Mouse (Mus musculus) skeletal muscle tissue, postnatal 0 days (tissue): ENCODE results near the gene Ly6g6c. TPM values are rescaled to one million over a fixed set of nuclear protein-coding genes. Genes with fewer than 3 reads are reported as not detected.

Experiments used
- polyA plus RNA-seq: library from polyadenylated mRNA; unstranded; fragments of >200 nt; fragmentation: Nextera tagmentation; extraction: Ambion mirVana; gene quantifications from 2 replicates; pipeline ENCODE4 v1.2.1, GENCODE M21; 2015

Ly6g6c gene
- polyA plus RNA-seq, 1 experiment from 2014 or later: 11.3 TPM

Other genes starting within 250 kb of the Ly6g6c start
- 11.6 and 15.6 TPM in 2 replicates for gene Stk19, start 228.4 kb upstream of the Ly6g6c start, polyA plus RNA-seq
- 21.0 and 22.2 TPM in 2 replicates for gene Dxo, start 228.4 kb upstream of the Ly6g6c start, polyA plus RNA-seq
- 15.7 and 16.8 TPM in 2 replicates for gene Skiv2l, start 215.2 kb upstream of the Ly6g6c start, polyA plus RNA-seq
- gene Nelfe, start 215.0 kb upstream of the Ly6g6c start, polyA plus RNA-seq: 33.1 and 42.1 TPM in 2 replicates
- 4.1 and 6.3 TPM in 2 replicates for gene Cfb, start 202.9 kb upstream of the Ly6g6c start, polyA plus RNA-seq
- 0.87 and 0.99 TPM in 2 replicates for gene Zbtb12, start 185.9 kb upstream of the Ly6g6c start, polyA plus RNA-seq
- gene Gm20547, start 183.3 kb upstream of the Ly6g6c start, polyA plus RNA-seq: not detected in 2 replicates
- gene C2, start 167.1 kb upstream of the Ly6g6c start, polyA plus RNA-seq: 5.1 and 9.4 TPM in 2 replicates
- gene Ehmt2, start 166.9 kb upstream of the Ly6g6c start, polyA plus RNA-seq: 26.7 and 27.6 TPM in 2 replicates
- gene Slc44a4, start 150.9 kb upstream of the Ly6g6c start, polyA plus RNA-seq: not detected in 2 replicates
- gene Neu1, start 134.1 kb upstream of the Ly6g6c start, polyA plus RNA-seq: 12.8 and 14.9 TPM in 2 replicates
- gene Hspa1b, start 106.2 kb upstream of the Ly6g6c start, polyA plus RNA-seq: 0.12 and 0.27 TPM in 2 replicates
- 0.32 TPM in 1 of 2 replicates, not detected in the other for gene Gm20481, start 95.5 kb upstream of the Ly6g6c start, polyA plus RNA-seq
- 2.5 and 3.8 TPM in 2 replicates for gene Hspa1a, start 93.2 kb upstream of the Ly6g6c start, polyA plus RNA-seq
- gene Hspa1l, start 92.7 kb upstream of the Ly6g6c start, polyA plus RNA-seq: 2.7 and 2.8 TPM in 2 replicates
- 54.1 and 55.4 TPM in 2 replicates for gene Lsm2, start 83.5 kb upstream of the Ly6g6c start, polyA plus RNA-seq
- gene Vars, start 64.4 kb upstream of the Ly6g6c start, polyA plus RNA-seq: 27.6 and 32.6 TPM in 2 replicates
- gene Vwa7, start 48.8 kb upstream of the Ly6g6c start, polyA plus RNA-seq: 0.46 and 0.53 TPM in 2 replicates
- gene Sapcd1, start 37.4 kb upstream of the Ly6g6c start, polyA plus RNA-seq: 10.6 and 11.5 TPM in 2 replicates
- 2.2 and 3.5 TPM in 2 replicates for gene Msh5, start 18.6 kb upstream of the Ly6g6c start, polyA plus RNA-seq
- 115 and 138 TPM in 2 replicates for gene Clic1, start 15.4 kb upstream of the Ly6g6c start, polyA plus RNA-seq
- gene Ddah2, start 6.4 kb upstream of the Ly6g6c start, polyA plus RNA-seq: 144 and 157 TPM in 2 replicates
- 0.08 and 0.30 TPM in 2 replicates for gene Mpig6b, start 796 bp downstream of the Ly6g6c start, polyA plus RNA-seq
- gene Ly6g6e, start 11.5 kb downstream of the Ly6g6c start, polyA plus RNA-seq: 2.1 TPM in 1 of 2 replicates, not detected in the other
- 0.49 and 1.2 TPM in 2 replicates for gene Ly6g6d, start 12.7 kb downstream of the Ly6g6c start, polyA plus RNA-seq
- gene Ly6g6f, start 20.2 kb downstream of the Ly6g6c start, polyA plus RNA-seq: 0.11 and 0.29 TPM in 2 replicates
- 87.8 and 89.8 TPM in 2 replicates for gene Abhd16a, start 23.9 kb downstream of the Ly6g6c start, polyA plus RNA-seq
- gene Ly6g5c, start 42.9 kb downstream of the Ly6g6c start, polyA plus RNA-seq: 0.38 TPM in 1 of 2 replicates, not detected in the other
- 0.22 and 0.37 TPM in 2 replicates for gene Ly6g5b, start 50.0 kb downstream of the Ly6g6c start, polyA plus RNA-seq
- gene Gpank1, start 56.1 kb downstream of the Ly6g6c start, polyA plus RNA-seq: 8.4 and 9.1 TPM in 2 replicates
- gene Csnk2b, start 56.7 kb downstream of the Ly6g6c start, polyA plus RNA-seq: 203 and 204 TPM in 2 replicates
- 10.6 and 11.8 TPM in 2 replicates for gene D17H6S53E, start 61.0 kb downstream of the Ly6g6c start, polyA plus RNA-seq
- gene Apom, start 66.7 kb downstream of the Ly6g6c start, polyA plus RNA-seq: 0.30 and 0.81 TPM in 2 replicates
- gene Bag6, start 69.8 kb downstream of the Ly6g6c start, polyA plus RNA-seq: 39.5 and 42.1 TPM in 2 replicates
- 51.8 and 55.0 TPM in 2 replicates for gene Prrc2a, start 99.5 kb downstream of the Ly6g6c start, polyA plus RNA-seq
- 11.0 and 18.3 TPM in 2 replicates for gene Aif1, start 110.7 kb downstream of the Ly6g6c start, polyA plus RNA-seq
- gene Lst1, start 123.1 kb downstream of the Ly6g6c start, polyA plus RNA-seq: 14.2 and 24.5 TPM in 2 replicates
- gene Ltb, start 129.1 kb downstream of the Ly6g6c start, polyA plus RNA-seq: 1.3 and 2.2 TPM in 2 replicates
- 0.49 and 0.74 TPM in 2 replicates for gene Tnf, start 136.6 kb downstream of the Ly6g6c start, polyA plus RNA-seq
- 0.12 and 0.24 TPM in 2 replicates for gene Lta, start 140.0 kb downstream of the Ly6g6c start, polyA plus RNA-seq
- 0.40 and 0.83 TPM in 2 replicates for gene Gm16181, start 155.4 kb downstream of the Ly6g6c start, polyA plus RNA-seq
- gene Atp6v1g2, start 168.3 kb downstream of the Ly6g6c start, polyA plus RNA-seq: 3.3 and 3.9 TPM in 2 replicates
- gene Nfkbil1, start 170.4 kb downstream of the Ly6g6c start, polyA plus RNA-seq: 8.5 and 8.8 TPM in 2 replicates
- 131 and 157 TPM in 2 replicates for gene Ddx39b, start 176.4 kb downstream of the Ly6g6c start, polyA plus RNA-seq
- gene H2-D1, start 197.3 kb downstream of the Ly6g6c start, polyA plus RNA-seq: 113 and 180 TPM in 2 replicates